8 mouse cellular contexts compared by ENCODE assay signal in the genomic region with DNA sequence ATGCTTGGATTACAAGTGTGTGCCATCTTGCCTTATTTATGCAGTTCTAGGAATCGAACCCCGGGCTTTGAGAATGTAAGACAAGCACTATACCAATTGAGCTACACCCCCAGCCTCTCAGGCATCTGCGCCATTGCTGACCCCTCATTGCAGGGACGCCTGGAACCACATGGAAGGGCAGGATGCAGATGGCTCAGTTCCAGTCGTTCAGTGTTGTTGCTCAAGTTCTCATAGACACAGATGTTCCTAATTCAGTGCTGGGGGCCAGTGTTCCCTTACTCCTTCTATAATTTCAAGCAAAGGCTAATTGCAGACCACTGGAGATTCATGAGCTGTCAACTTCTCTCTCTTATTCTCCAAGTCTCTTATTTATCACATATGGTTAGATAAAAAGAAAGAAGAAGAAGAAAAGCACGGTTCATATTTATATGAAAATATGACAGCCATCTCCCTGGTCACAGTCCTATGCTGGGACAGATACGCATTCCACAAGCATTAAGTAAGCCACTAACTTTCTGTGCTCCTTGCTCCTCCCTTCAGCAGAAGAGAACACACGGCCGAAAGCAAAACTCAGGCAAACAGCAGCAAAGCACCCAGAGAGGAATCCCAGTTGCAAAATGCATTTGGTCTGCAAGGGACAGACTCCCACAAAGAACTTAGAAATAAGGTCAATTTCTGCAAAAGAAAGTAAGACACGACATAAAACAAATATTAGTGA. TPM values are rescaled to one million over a fixed set of nuclear protein-coding genes. Genes with fewer than 3 reads are reported as not detected.
DNase-seq lines count a peak whose midpoint lies in the region; ATAC-seq and TF ChIP-seq lines count a peak whose summit lies in the region.

No protein-coding gene starts in this region.

- TF ChIP-seq CTCF in G1E (IDR thresholded peaks at IDR 0.05; ENCODE audit: low read depth, low read length) = no peak
- TF ChIP-seq CTCF in lung, embryonic 14.5 days (IDR thresholded peaks at IDR 0.05; ENCODE audit: low read depth) = no peak

- WGBS in intestine, embryonic 16.5 days = 42% methylated on average over 10 of the region's 10 CpGs
- 23% methylated on average over 10 of the region's 10 CpGs for WGBS in lung, embryonic 14.5 days

- ATAC-seq in G1E (ENCODE audit: extremely low read depth, insufficient number of reproducible peaks, low FRiP score, poor library complexity, severe bottlenecking) = no peak
- peak; percentile 77 for ATAC-seq in intestine, embryonic 16.5 days
- ATAC-seq in lung, embryonic 14.5 days (ENCODE audit: insufficient read depth) = peak; percentile 92

- no peaks in the 10 kb centered on the region for H3K9me3 ChIP-seq in G1E (replicated peaks)
- no peaks in the 10 kb centered on the region for H3K9me3 ChIP-seq in intestine, embryonic 16.5 days (ENCODE audit: control insufficient read depth, low read length)
- H3K9me3 ChIP-seq in lung, embryonic 14.5 days (ENCODE audit: low read depth, low read length) = no peaks in the 10 kb centered on the region

- no peak overlapping the region for H3K9ac ChIP-seq in intestine, embryonic 16.5 days (ENCODE audit: low read depth, low read length)
- H3K9ac ChIP-seq in lung, embryonic 14.5 days = no peak overlapping the region

- intact Hi-C loops in left cerebral cortex, postnatal 10 days (cut with DNase I) = no loop called here

- H3K27ac ChIP-seq in intestine, embryonic 16.5 days (ENCODE audit: low read length) = peak overlapping the region; percentile 80
- H3K27ac ChIP-seq in lung, embryonic 14.5 days (ENCODE audit: low read depth) = peak overlapping the region; percentile 85

- DNase-seq in G1E (ENCODE audit: low spot score) = no peak
- DNase-seq in embryo, embryonic 11 days = peak; percentile 56
- peak; percentile 86 for DNase-seq in lung, embryonic 14.5 days
- DNase-seq in right cerebral cortex, postnatal 36 days (ENCODE audit: low spot score in 2 of 2) = no peak
- DNase-seq in left cerebral cortex, postnatal 10 days (ENCODE audit: extremely low spot score in 1 of 2, low spot score in 2 of 2) = no peak
- DNase-seq in layer of hippocampus, adult 9-11 months = no peak
- no peak for DNase-seq in T-cell, adult 2 months (ENCODE audit: low spot score)

- H3K4me2 ChIP-seq in intestine, embryonic 16.5 days (ENCODE audit: low read depth, low read length) = peak overlapping the region; percentile 24
- peak overlapping the region; percentile 5 for H3K4me2 ChIP-seq in lung, embryonic 14.5 days

- no peaks in the 10 kb centered on the region for H3K27me3 ChIP-seq in G1E (ENCODE audit: insufficient read depth, low read length)
- no peaks in the 10 kb centered on the region for H3K27me3 ChIP-seq in intestine, embryonic 16.5 days (replicated peaks; ENCODE audit: control insufficient read depth, insufficient read depth, low read length)
- no peaks in the 10 kb centered on the region for H3K27me3 ChIP-seq in lung, embryonic 14.5 days (ENCODE audit: insufficient read depth, low read length)

- H3K4me3 ChIP-seq in G1E (ENCODE audit: low read depth, low read length) = peak overlapping the region; percentile 48; the same call in 1 of the 2 replicates
- H3K4me3 ChIP-seq in intestine, embryonic 16.5 days (ENCODE audit: low read length) = no peak overlapping the region
- H3K4me3 ChIP-seq in lung, embryonic 14.5 days (ENCODE audit: low read depth, low read length) = no peak overlapping the region

- peaks cover 51% of the 10 kb centered on the region for H3K36me3 ChIP-seq in G1E (replicated peaks)
- no peaks in the 10 kb centered on the region for H3K36me3 ChIP-seq in intestine, embryonic 16.5 days (ENCODE audit: control insufficient read depth, insufficient read depth, low read length)
- 0 out of 2 replicates have a peak, but pooled peaks cover 3% of the 10 kb centered on the region for H3K36me3 ChIP-seq in lung, embryonic 14.5 days (ENCODE audit: insufficient read depth)

- H3K4me1 ChIP-seq in G1E (ENCODE audit: insufficient read depth, low read depth, low read length) = peaks cover 60% of the 10 kb centered on the region
- H3K4me1 ChIP-seq in intestine, embryonic 16.5 days (ENCODE audit: control insufficient read depth, insufficient read depth, low read length) = peaks cover 26% of the 10 kb centered on the region
- H3K4me1 ChIP-seq in lung, embryonic 14.5 days (ENCODE audit: insufficient read depth) = peaks cover 22% of the 10 kb centered on the region

RNA-seq across cellular contexts. Expression of gene Crtc3, which starts 22.3 kb away (rescaled TPM):
- total RNA-seq in G1E (2014; fragmentation: Nextera tagmentation) (71.9 and 98.5 TPM in 2 replicates), G1E (2017) (12.3 and 13.6 TPM in 2 replicates)
- 25.6 and 34.4 TPM in 2 replicates for polyA plus RNA-seq in G1E (2012)
- polyA plus RNA-seq in intestine, embryonic 16.5 days (2015; fragmentation: Nextera tagmentation; extraction: Ambion mirVana) = 9.6 and 11.8 TPM in 2 replicates
- 27.5 and 28.0 TPM in 2 replicates for polyA plus RNA-seq in lung, embryonic 14.5 days (2014; fragmentation: Nextera tagmentation; extraction: Ambion mirVana)
- 10 to 100 TPM; 16.8 to 18.9 TPM for total RNA-seq in left cerebral cortex, postnatal 10 days (2021)

Comparison
In these comparisons a context has a peak if more than half of its experiments do, and no peak if none do; other contexts are left out.
1. DNase-seq: peak in embryo, embryonic 11 days (single experiment) and lung, embryonic 14.5 days (single experiment); none in G1E (single experiment), right cerebral cortex, postnatal 36 days (0 of 2), left cerebral cortex, postnatal 10 days (0 of 2), layer of hippocampus, adult 9-11 months (single experiment) and T-cell, adult 2 months (single experiment).